Mouse (Mus musculus) MEL (cell line): ENCODE measurements around the gene Fosl1. TPM values are rescaled to one million over a fixed set of nuclear protein-coding genes. Genes with fewer than 3 reads are reported as not detected.

Source experiments
- DNase-seq: peaks from one replicate; pipeline ENCODE4 v3.0.0; 2011; ENCODE audit warnings: low read depth, low spot score
- H3K27ac ChIP-seq: 2 replicates; pipeline ENCODE4 v1.5.1; 2012; ENCODE audit warnings: low read depth, mild to moderate bottlenecking, control low read depth, low read length, moderate library complexity; ENCODE audit not compliant: control insufficient read depth
- H3K27me3 ChIP-seq, 2 experiments: fragments of 150-350 bp in 1 of 2; sonication (generic) in 1 of 2; 2 replicates each; pipeline ENCODE4 v1.6.1; 2012; ENCODE audit warnings: low read length in 2 of 2, mild to moderate bottlenecking in 2 of 2, improper control_type of control experiment in 1 of 2, moderate library complexity in 1 of 2; ENCODE audit not compliant: insufficient read depth in 2 of 2, control insufficient read depth in 1 of 2
- H3K36me3 ChIP-seq, 2 experiments: 2 replicates each; pipeline ENCODE4 v1.6.1; 2012 to 2014; ENCODE audit warnings: low read length in 2 of 2, improper control_type of control experiment in 1 of 2, inconsistent platforms in 1 of 2, mild to moderate bottlenecking in 1 of 2; ENCODE audit not compliant: insufficient read depth in 2 of 2, control insufficient read depth in 1 of 2
- H3K4me1 ChIP-seq, 2 experiments: fragments of 150-350 bp in 1 of 2; sonication (generic) in 1 of 2; 2 replicates each; pipeline ENCODE4 v1.6.1; 2012; ENCODE audit warnings: low read length in 2 of 2, improper control_type of control experiment in 1 of 2, mild to moderate bottlenecking in 1 of 2; ENCODE audit not compliant: insufficient read depth in 2 of 2, control insufficient read depth in 1 of 2
- H3K4me3 ChIP-seq, 2 experiments: fragments of 150-350 bp in 1 of 2; sonication (generic) in 1 of 2; 2 replicates each; pipeline ENCODE4 v1.5.1; 2012; ENCODE audit warnings: low read depth in 2 of 2, low read length in 2 of 2, mild to moderate bottlenecking in 2 of 2, moderate library complexity in 2 of 2, control low read depth in 1 of 2, improper control_type of control experiment in 1 of 2; ENCODE audit not compliant: control insufficient read depth in 1 of 2, insufficient read depth in 1 of 2
- H3K79me2 ChIP-seq: 2 replicates; pipeline ENCODE4 v1.6.1; 2012; ENCODE audit warnings: mild to moderate bottlenecking, low read length, moderate library complexity; ENCODE audit not compliant: control insufficient read depth, poor library complexity, insufficient read depth
- H3K9ac ChIP-seq: 2 replicates; pipeline ENCODE4 v1.6.1; 2012; ENCODE audit warnings: low read depth, mild to moderate bottlenecking, control low read depth, low read length, moderate library complexity; ENCODE audit not compliant: control insufficient read depth, poor library complexity, severe bottlenecking
- H3K9me3 ChIP-seq: fragments of 150-350 bp; sonication (generic); replicated peaks from 2 replicates; pipeline ENCODE4 v1.6.1; 2012; ENCODE audit warnings: mild to moderate bottlenecking, low read length, improper control_type of control experiment, moderate library complexity; ENCODE audit not compliant: insufficient read depth
- BHLHE40 ChIP-seq: IDR thresholded peaks from 2 replicates; pipeline ENCODE4 v1.6.1; 2012; ENCODE audit warnings: low read depth, mild to moderate bottlenecking, inconsistent platforms, low read length, improper control_type of control experiment, borderline replicate concordance
- CHD2 ChIP-seq: IDR thresholded peaks from 2 replicates; pipeline ENCODE4 v1.6.1; 2011; ENCODE audit warnings: low read length, improper control_type of control experiment
- CTCF ChIP-seq, 3 experiments: IDR thresholded peaks in 2 of 3; conservative IDR thresholded peaks in 1 of 3; 2 replicates each; pipeline ENCODE4 v1.5.1; 2011 to 2012; ENCODE audit warnings: low read length in 3 of 3, low read depth in 2 of 3, mild to moderate bottlenecking in 2 of 3, improper control_type of control experiment in 1 of 3, inconsistent platforms in 1 of 3, mixed read lengths in 1 of 3, moderate library complexity in 1 of 3; ENCODE audit not compliant: control insufficient read depth in 1 of 3, insufficient read depth in 1 of 3, poor library complexity in 1 of 3, severe bottlenecking in 1 of 3
- EP300 ChIP-seq, 2 experiments: IDR thresholded peaks; 2 replicates each; pipeline ENCODE4 v1.6.1; 2011; ENCODE audit warnings: improper control_type of control experiment in 2 of 2, low read length in 2 of 2, low read depth in 1 of 2, mild to moderate bottlenecking in 1 of 2
- ETS1 ChIP-seq: IDR thresholded peaks from 2 replicates; pipeline ENCODE4 v1.6.1; 2012; ENCODE audit warnings: low read depth, mild to moderate bottlenecking, inconsistent platforms, low read length, improper control_type of control experiment, moderate library complexity
- GABPA ChIP-seq: IDR thresholded peaks from 2 replicates; pipeline ENCODE4 v1.6.1; 2012; ENCODE audit warnings: low read depth, mild to moderate bottlenecking, inconsistent platforms, low read length, improper control_type of control experiment, moderate library complexity
- HCFC1 ChIP-seq: IDR thresholded peaks from 2 replicates; pipeline ENCODE4 v1.6.1; 2012; ENCODE audit warnings: low read depth, mild to moderate bottlenecking, inconsistent platforms, low read length, improper control_type of control experiment, moderate library complexity
- JUND ChIP-seq: IDR thresholded peaks from 2 replicates; pipeline ENCODE4 v1.6.1; 2011; ENCODE audit warnings: low read depth, mild to moderate bottlenecking, improper control_type of control experiment, low read length
- MAFK ChIP-seq: IDR thresholded peaks from 2 replicates; pipeline ENCODE4 v1.6.1; 2011; ENCODE audit warnings: low read depth, mild to moderate bottlenecking, low read length, improper control_type of control experiment, borderline replicate concordance
- MAX ChIP-seq: IDR thresholded peaks from 2 replicates; pipeline ENCODE4 v1.6.1; 2011; ENCODE audit warnings: low read length, improper control_type of control experiment
- MEF2A ChIP-seq: IDR thresholded peaks from 2 replicates; pipeline ENCODE4 v1.6.1; 2014; ENCODE audit warnings: low read depth, mild to moderate bottlenecking, inconsistent platforms, low read length, improper control_type of control experiment; ENCODE audit not compliant: poor library complexity, insufficient replicate concordance, severe bottlenecking; ENCODE audit errors: extremely low read depth
- MXI1 ChIP-seq: IDR thresholded peaks from 2 replicates; pipeline ENCODE4 v1.6.1; 2011; ENCODE audit warnings: mild to moderate bottlenecking, low read depth, low read length, improper control_type of control experiment
- NELFE ChIP-seq: IDR thresholded peaks from 2 replicates; pipeline ENCODE4 v1.6.1; 2011; ENCODE audit warnings: low read depth, low read length, improper control_type of control experiment
- NRF1 ChIP-seq: IDR thresholded peaks from 2 replicates; pipeline ENCODE4 v1.6.1; 2014; ENCODE audit warnings: low read depth, mild to moderate bottlenecking, inconsistent platforms, low read length, improper control_type of control experiment, moderate library complexity; ENCODE audit not compliant: poor library complexity, insufficient read depth, severe bottlenecking
- POLR2AphosphoS2 ChIP-seq: IDR thresholded peaks from 2 replicates; pipeline ENCODE4 v1.6.1; 2011; ENCODE audit warnings: low read length, improper control_type of control experiment
- RAD21 ChIP-seq: IDR thresholded peaks from 2 replicates; pipeline ENCODE4 v1.6.1; 2011; ENCODE audit warnings: mild to moderate bottlenecking, low read depth, low read length, improper control_type of control experiment
- SIN3A ChIP-seq: IDR thresholded peaks from 2 replicates; pipeline ENCODE4 v1.6.1; 2012; ENCODE audit warnings: low read length, improper control_type of control experiment, inconsistent platforms
- SMC3 ChIP-seq: IDR thresholded peaks from 2 replicates; pipeline ENCODE4 v1.6.1; 2011; ENCODE audit warnings: low read depth, low read length, improper control_type of control experiment
- TAL1 ChIP-seq: IDR thresholded peaks from 2 replicates; pipeline ENCODE4 v1.6.1; 2012; ENCODE audit warnings: mild to moderate bottlenecking, inconsistent platforms, low read length, moderate library complexity, mixed read lengths
- TBP ChIP-seq: IDR thresholded peaks from 2 replicates; pipeline ENCODE4 v1.8.0; 2011; ENCODE audit warnings: low read depth, low read length, improper control_type of control experiment
- TCF12 ChIP-seq: IDR thresholded peaks from 2 replicates; pipeline ENCODE4 v1.6.1; 2014; ENCODE audit warnings: low read depth, mild to moderate bottlenecking, inconsistent platforms, low read length, improper control_type of control experiment, moderate library complexity
- UBTF ChIP-seq: IDR thresholded peaks from 2 replicates; pipeline ENCODE4 v1.6.1; 2012; ENCODE audit warnings: low read depth, mild to moderate bottlenecking, inconsistent platforms, low read length, improper control_type of control experiment, moderate library complexity, borderline replicate concordance; ENCODE audit not compliant: insufficient read depth
- USF1 ChIP-seq: IDR thresholded peaks from 2 replicates; pipeline ENCODE4 v1.6.1; 2014; ENCODE audit warnings: low read depth, mild to moderate bottlenecking, inconsistent platforms, low read length, improper control_type of control experiment, moderate library complexity
- USF2 ChIP-seq, 2 experiments: IDR thresholded peaks; 2 replicates each; pipeline ENCODE4 v1.6.1; 2011 to 2012; ENCODE audit warnings: improper control_type of control experiment in 2 of 2, low read length in 2 of 2, borderline replicate concordance in 1 of 2, inconsistent platforms in 1 of 2, low read depth in 1 of 2, mild to moderate bottlenecking in 1 of 2; ENCODE audit not compliant: insufficient read depth in 1 of 2
- ZC3H11A ChIP-seq: IDR thresholded peaks from 2 replicates; pipeline ENCODE4 v1.6.1; 2012; ENCODE audit warnings: low read depth, mild to moderate bottlenecking, inconsistent platforms, low read length, improper control_type of control experiment
- ZKSCAN1 ChIP-seq: IDR thresholded peaks from 2 replicates; pipeline ENCODE4 v1.6.1; 2012; ENCODE audit warnings: low read depth, mild to moderate bottlenecking, inconsistent platforms, low read length, improper control_type of control experiment, moderate library complexity
- ZMIZ1 ChIP-seq: IDR thresholded peaks from 2 replicates; pipeline ENCODE4 v1.6.1; 2012; ENCODE audit warnings: low read depth, mild to moderate bottlenecking, inconsistent platforms, low read length, improper control_type of control experiment, moderate library complexity
- ZNF384 ChIP-seq: IDR thresholded peaks from 2 replicates; pipeline ENCODE4 v1.6.1; 2012; ENCODE audit warnings: low read depth, mild to moderate bottlenecking, inconsistent platforms, low read length, improper control_type of control experiment
- polyA plus RNA-seq, 2 experiments: library from polyadenylated mRNA; stranded (reverse) in 1 of 2; unstranded in 1 of 2; fragments of >175 nt in 1 of 2; fragments of >200 nt in 1 of 2; gene quantifications; 2 replicates each; pipeline versions ENCODE4 v1.2.1 to v1.2.4; 2012; ENCODE audit warnings: low replicate concordance in 2 of 2, low read depth in 1 of 2; ENCODE audit not compliant: insufficient read length in 2 of 2, insufficient read depth in 1 of 2, missing spikeins in 1 of 2
- total RNA-seq: library from RNA; depleted of rRNA; stranded (reverse); fragments of 300-350 nt; gene quantifications from 2 replicates; pipeline ENCODE4 v1.2.3, GENCODE M21; 2012

Fosl1 gene
- total and polyA plus RNA-seq, 3 experiments: 2.0 to 3.1 TPM; not detected in 1

DNA sequence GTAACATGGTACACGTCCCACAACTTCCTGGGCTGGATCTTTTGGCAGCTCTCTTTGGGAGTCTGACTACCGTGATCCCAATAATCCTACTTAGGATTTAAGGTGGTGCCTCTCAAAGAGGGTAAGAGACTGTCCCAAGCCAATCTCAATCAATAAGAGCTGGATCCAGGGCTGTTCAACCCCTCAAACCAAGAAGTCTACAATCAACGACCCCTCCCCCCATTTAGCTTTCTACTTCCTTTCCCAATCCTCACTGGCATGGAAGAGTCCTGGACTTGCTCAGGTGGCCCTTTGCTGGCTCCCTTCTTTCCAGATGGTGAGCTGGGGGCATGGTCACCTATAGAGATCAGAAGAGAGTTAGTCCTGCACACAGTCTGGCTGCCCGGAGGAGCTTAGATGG lies 39.4 kb downstream of the Fosl1 start:
- no peaks in the 10 kb centered on the region for H3K9me3 ChIP-seq
- H3K79me2 ChIP-seq: peaks cover 16% of the 10 kb centered on the region
- no peak for DNase-seq
- H3K4me1 ChIP-seq: peaks cover 0 to 12% of the 10 kb centered on the region in 2 experiments; a peak in 2 of 4 replicates
- no peaks in the 10 kb centered on the region for H3K27me3 ChIP-seq
- TF ChIP-seq UBTF (no peak), USF2 (IDR thresholded peaks at IDR 0.05; ENCODE audit: borderline replicate concordance in 1 of 2, insufficient read depth in 1 of 2, low read depth in 1 of 2, low read length in 2 of 2) (no peak), MXI1 (no peak), JUND (no peak), HCFC1 (no peak), EP300 (IDR thresholded peaks at IDR 0.05; ENCODE audit: low read depth in 1 of 2, low read length in 2 of 2) (no peak), ZNF384 (no peak), NELFE (no peak), SMC3 (no peak), CHD2 (no peak), MAX (no peak), TCF12 (no peak), MEF2A (no peak), TBP (no peak), CTCF (IDR thresholded peaks at IDR 0.05 in 2 of 3, conservative IDR thresholded peaks at IDR 0.05 in 1 of 3; ENCODE audit: control insufficient read depth in 1 of 3, insufficient read depth in 1 of 3, low read depth in 2 of 3, low read length in 3 of 3, poor library complexity in 1 of 3, severe bottlenecking in 1 of 3) (no peak), ZC3H11A (no peak)
- H3K36me3 ChIP-seq: peaks cover 0 to 3% of the 10 kb centered on the region in 2 experiments; a peak in 2 of 4 replicates
- H3K9ac ChIP-seq: no peak overlapping the region; the same call in 1 of the 2 replicates
- H3K27ac ChIP-seq: no peak overlapping the region
- H3K4me3 ChIP-seq: no peak overlapping the region

DNA sequence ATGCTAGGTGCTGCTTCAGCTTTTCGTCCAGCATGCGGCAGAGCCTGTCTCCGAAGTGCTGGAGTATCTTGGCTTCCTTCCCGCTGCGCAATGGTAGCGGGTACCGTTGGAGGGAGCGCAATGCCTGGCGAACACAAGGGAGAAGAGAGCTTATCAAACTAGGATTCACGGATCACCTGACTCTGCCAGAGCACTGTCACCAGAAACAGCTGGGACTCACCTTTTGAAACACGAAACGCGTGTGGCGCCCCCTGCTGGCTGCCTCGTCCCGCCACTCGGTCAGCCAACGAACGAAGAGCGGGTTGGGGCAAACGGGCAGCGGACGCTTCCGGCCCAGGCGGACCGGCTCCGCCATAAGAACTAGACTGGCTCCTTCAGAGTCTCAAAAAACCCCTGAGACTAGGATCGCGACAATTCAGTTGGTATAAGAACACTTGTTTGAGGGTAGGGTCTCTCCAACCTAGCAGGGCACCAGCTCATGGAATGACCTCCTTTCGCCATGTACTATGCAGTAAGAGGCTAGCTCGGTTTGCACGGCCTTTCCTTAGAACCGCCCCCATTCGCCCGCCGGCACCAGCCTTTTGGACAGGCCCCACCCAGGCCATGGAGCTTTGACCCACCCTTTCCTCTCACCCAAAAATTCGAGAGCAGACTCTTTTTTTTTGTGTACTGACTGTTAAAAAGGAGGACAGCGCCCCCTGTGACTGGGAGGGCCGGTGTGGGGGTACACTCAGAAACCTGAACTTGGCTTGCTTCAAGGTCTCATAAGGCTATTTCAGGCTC lies 40.6 kb downstream of the Fosl1 start, which contains the start of gene Mus81:
Mus81 (minus strand) TSS at position 635 of the 783 bp plus-strand sequence.
- Histone ChIP-seq H3K9ac (peak within 1 kb of the TSS; percentile 94), H3K36me3 (peaks cover 0 to 13% of the 10 kb centered on the region in 2 experiments), H3K4me1 (peaks cover 0 to 12% of the 10 kb centered on the region in 2 experiments; a peak in 2 of 4 replicates), H3K9me3 (no peaks in the 10 kb centered on the region), H3K4me3 (peak within 1 kb of the TSS; percentile 60 to 91), H3K27ac (peak within 1 kb of the TSS; percentile 98), H3K79me2 (peaks cover 28% of the 10 kb centered on the region), H3K27me3 (no peaks in the 10 kb centered on the region)
- DNase-seq: peak; percentile 98
- TF ChIP-seq USF1: peak; percentile 88
- TF ChIP-seq USF2 (IDR thresholded peaks at IDR 0.05; ENCODE audit: borderline replicate concordance in 1 of 2, insufficient read depth in 1 of 2, low read depth in 1 of 2, low read length in 2 of 2): no peak
- TF ChIP-seq ZMIZ1: peak; percentile 83
- peak; percentile 28; the same call in 1 of the 2 replicates for TF ChIP-seq BHLHE40
- TF ChIP-seq POLR2AphosphoS2: peak; percentile 74; the same call in 1 of the 2 replicates
- no peak for TF ChIP-seq ZC3H11A
- TF ChIP-seq MXI1: peak; percentile 51
- no peak for TF ChIP-seq MAFK
- peak; percentile 93 for TF ChIP-seq SIN3A
- no peak for TF ChIP-seq ZKSCAN1
- peak; percentile 32; the same call in 1 of the 2 replicates for TF ChIP-seq RAD21
- TF ChIP-seq ETS1: peak; percentile 96
- TF ChIP-seq TAL1: no peak
- TF ChIP-seq NRF1: 0 out of 2 replicates have a peak, but pooled peaks have one; percentile 12
- peak; percentile 81 for TF ChIP-seq TBP
- TF ChIP-seq GABPA: no peak; the same call in 1 of the 2 replicates
- peak; percentile 87 to 93 (median 89) for TF ChIP-seq CTCF (IDR thresholded peaks at IDR 0.05 in 2 of 3, conservative IDR thresholded peaks at IDR 0.05 in 1 of 3; ENCODE audit: control insufficient read depth in 1 of 3, insufficient read depth in 1 of 3, low read depth in 2 of 3, low read length in 3 of 3, poor library complexity in 1 of 3, severe bottlenecking in 1 of 3)
